Mouse (Mus musculus) left cerebral cortex, postnatal 36 days (tissue): ENCODE results near the gene Nfkb1. TPM values are rescaled to one million over a fixed set of nuclear protein-coding genes. Genes with fewer than 3 reads are reported as not detected.

Source experiments
- DNase-seq, 2 experiments: peaks; one replicate each; pipeline ENCODE4 v3.0.0; 2021 to 2022; ENCODE audit warnings: low spot score in 2 of 2, mixed read lengths in 1 of 2
- intact Hi-C: fragments of 180-260 bp; cut with DNase I; formaldehyde crosslinking; loops from one replicate; pipeline ENCODE4 v1.15.1; 2025
- total RNA-seq, 2 experiments: library from RNA; stranded (reverse); gene quantifications; 2 replicates each; pipeline ENCODE4 v1.2.3; 2021

Nfkb1 gene
- total RNA-seq, 2 experiments from 2014 or later, result 16.3 to 23.0 TPM

DNA sequence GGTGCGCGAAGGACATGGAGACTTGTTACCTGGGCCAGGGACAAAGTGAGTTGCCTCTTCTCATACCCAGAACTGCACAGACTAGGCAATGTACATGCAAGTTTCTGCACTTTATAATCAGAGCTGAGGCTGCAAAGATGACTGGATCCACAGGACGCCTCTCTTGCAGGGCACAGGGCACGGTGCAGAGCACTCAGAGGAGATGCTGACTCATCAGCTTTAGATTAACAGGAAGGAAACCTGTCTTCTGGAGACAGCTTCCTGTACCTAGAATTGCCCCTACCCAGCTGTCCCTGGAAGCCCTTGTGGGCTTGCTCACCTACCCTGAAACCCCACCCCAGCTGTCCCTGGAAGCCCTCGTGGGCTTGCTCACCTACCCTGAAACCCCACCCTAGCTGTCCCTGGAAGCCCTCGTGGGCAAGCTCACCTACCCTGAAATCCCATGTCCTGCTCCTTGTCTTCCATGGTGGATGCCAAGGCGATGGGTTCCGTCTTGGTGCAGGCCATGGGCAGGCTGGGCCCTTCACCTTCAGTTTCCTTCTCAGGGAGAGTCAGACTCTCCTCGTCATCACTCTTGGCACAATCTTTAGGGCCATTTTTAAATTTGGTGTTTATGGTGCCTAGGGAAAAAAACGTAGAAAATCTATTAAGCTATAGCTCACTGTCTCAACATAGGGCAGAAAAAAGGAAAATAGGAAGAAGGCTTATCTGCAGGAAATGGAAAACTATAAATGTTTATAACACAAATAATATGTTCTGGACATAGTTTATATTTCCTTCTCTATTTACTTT, 86.5 kb downstream of the Nfkb1 start:
- no peak for DNase-seq
- intact Hi-C loops, result no loop called here

DNA sequence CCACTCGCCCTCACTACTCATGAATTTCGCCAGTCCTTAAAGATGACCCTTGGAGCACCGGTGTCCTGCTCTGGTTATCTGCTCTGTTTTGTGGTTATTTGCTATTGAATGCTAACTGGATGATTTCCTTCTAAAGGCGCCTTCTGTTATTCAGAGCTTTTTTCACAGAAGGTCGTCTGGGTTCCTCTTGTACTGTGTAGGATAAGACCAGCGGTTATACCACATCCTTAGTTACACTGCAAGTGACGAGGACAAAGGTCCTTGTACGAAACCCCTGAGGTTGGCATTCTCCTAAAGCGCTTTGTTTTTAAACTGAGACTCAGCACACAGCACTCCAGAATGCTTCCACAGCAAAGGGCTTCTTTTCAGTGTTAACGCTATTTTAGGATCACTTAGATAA, 88.6 kb downstream of the Nfkb1 start:
- DNase-seq, result no peak
- intact Hi-C loops, result no loop called here

DNA sequence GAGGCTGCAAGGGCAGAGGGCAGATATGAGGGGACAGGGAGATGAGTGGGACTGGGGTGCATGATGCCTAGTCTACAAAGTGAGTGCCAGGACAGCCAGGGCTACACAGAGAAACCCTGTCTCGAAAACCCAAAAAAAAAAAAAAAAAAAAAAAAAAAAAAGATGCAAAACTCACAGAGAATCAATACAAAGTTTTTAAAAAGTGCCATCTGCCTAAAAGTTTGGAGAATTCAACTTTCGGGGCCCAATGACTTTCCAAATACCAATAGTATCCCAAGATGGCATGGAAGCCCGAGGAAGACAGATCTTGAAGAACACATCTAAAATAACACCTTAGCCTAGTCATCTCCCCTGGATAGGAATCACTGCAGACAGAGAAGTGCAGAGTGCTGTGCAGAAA, 93.0 kb downstream of the Nfkb1 start:
- intact Hi-C loops, result no loop called here
- no peak for DNase-seq

DNA sequence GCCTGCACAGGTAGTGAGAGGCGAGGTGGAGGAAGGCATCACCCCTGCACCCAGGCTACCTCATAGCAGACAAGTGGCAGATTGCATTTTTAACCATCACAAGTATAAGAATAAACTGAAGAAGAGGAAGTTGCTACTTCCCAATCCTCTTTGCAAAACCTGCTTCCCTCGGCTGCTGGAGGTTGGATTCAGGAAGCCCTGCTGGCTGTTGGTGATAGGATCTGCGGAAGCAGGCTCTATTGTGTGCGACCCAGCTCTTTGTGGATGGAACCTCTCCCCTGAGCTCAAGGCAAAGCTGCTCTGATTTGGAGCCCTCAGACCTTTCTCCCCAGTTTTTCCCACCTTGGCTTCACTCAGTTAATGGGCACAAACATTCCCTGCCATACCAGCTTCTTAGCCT, 94.3 kb downstream of the Nfkb1 start:
- no peak for DNase-seq
- intact Hi-C loops, result no loop called here

DNA sequence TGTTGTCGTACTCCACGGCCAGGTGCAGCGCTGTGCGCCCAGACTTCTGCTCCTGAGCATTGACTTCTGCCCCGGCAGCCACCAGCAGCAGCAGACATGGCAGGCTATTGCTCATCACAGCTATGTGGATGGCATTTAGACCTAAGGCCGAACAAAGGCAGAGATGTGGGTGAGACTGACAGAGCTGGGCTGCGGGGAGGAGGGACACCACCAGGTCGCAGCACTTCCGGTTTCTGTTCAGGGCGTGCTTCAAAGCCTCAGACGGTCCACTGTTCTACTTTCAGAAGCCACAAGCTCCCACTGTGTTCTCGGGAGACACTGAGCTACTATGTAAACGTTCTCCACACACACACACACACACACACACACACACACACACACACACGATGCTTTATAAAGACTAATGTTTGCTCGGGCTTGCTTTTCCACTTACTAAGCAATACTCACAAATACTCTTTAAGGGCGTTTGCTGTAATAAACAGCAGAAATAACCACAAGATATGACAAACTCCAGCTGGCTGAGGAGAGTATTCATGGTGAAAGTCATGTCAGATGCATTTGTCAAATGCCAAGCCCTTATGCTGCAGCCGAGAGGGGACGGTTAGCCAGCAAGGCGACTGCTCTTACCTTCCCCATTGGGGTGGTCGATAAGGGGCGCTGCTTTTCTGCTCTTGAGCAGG, 97.0 kb downstream of the Nfkb1 start:
- intact Hi-C loops, result no loop called here
- no peak for DNase-seq

DNA sequence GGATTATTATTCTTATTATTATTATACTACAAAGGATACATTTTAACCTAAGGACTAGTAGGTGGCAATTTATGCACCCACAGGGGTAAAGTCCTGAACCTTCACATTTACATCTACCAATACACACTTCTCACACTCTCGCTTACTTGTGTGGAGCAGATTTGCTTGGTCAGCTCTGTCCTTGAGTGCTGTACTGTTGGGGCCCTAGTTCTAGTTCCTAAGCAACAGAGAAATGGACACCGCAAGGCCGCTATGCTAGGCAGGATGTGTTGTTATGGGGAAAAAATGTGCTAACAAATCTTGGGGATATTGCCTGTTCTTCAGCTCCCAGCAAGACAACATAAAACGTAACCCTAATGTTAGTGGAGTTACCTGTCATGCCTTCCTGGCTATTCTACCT, 99.3 kb downstream of the Nfkb1 start:
- intact Hi-C loops, result no loop called here
- DNase-seq, result no peak

DNA sequence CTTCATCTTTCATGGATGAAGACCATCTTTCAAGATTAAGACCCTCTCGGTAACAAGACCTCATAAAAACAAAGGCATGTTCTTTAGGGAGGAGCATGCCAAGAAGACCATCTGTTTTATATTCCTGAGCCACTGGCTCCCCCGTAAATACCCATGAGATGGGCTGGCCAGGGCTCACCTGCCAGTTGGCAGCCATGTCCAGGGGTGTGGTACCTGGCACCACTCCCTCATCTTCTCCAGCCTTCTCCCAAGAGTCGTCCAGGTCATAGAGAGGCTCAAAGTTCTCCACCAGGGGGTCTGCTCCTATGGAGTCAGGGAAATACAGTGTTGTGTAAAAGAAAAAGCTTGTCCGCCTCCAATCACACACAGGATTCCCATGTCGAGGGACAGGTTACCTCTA, 100.0 kb downstream of the Nfkb1 start:
- no peak for DNase-seq
- intact Hi-C loops, result no loop called here

DNA sequence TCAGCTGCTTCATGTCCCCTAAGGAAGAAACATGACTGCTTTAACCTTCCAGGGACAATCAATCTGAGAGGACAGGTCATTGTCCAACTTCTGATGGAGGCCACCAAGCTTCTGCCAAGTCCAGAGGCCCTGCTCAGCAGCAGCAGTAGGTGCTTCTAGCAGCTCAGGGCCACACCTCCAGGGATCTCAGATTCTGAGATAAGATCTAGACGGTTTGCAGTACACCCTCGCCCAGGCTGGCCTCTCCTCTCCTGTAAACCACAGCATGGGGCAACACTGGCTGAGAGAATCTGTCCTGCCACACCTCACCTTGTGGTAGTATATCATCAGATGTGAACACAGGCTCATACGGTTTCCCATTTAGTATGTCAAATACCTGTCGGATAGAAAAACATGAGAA, 100.9 kb downstream of the Nfkb1 start:
- intact Hi-C loops, result no loop called here

DNA sequence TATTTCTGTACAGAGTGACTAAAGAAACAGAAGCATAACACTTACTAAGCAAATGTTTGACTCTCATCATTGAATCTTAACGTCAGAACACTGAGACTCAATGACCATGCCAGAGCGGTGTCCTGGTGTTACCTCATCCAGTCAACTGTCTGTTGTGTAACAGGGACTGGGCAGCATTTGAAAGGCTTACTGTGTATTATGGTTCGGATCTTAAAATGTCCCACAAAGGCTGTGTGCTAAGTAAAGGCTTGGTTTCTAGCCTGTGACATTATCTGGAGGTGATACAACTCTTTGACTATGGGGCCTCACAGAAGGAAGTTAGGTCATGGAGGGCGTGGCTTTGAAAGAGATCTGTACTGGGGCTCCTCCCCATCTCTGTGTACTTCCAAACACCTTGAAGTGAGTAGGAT, 104.9 kb downstream of the Nfkb1 start:
- DNase-seq, result peak in 1 of 2 experiments; percentile 28
- intact Hi-C loops, result no loop called here

More for the DNA sequence above, 100.9 kb downstream of the Nfkb1 start:
- no peak for DNase-seq

DNA sequence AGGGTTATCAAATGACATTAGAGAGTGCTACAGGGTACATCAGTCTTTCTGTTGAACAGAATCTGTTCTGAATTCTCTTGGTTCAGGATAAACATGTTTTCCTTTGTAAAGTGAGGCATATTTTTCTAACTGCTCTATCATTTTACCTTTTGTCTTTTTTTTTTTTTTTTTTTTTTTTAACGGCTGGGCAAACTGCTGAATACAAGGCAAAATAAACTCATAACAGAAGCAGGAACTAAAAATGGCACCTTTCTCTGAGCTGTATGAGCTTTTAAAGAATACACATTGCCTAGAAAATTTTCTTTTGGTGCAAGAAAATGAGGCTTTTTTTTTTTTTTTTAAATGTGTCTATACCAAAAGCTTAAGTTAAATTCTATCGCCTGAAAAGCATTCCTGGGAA, 105.3 kb downstream of the Nfkb1 start:
- no peak for DNase-seq
- intact Hi-C loops, result no loop called here

DNA sequence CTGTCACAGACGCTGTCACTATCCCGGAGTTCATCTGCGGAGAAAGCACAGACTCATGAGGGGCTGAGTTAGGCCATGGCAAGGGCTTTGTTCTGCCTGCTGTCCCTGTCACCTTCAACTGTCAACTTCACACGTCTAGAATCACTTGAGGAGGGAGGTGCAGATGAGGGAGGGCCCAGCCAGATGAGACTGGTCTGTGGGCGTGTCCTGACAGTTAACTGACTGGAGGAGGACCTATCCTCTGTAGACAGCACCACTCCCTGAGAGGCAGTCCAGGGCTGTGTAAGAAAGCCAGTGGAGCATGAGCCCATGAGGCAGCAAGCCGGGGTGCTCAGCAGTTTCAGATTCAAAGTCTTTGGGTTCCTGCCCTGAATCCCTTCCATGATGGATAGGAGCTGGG, 105.9 kb downstream of the Nfkb1 start:
- DNase-seq, result no peak
- intact Hi-C loops, result no loop called here

DNA sequence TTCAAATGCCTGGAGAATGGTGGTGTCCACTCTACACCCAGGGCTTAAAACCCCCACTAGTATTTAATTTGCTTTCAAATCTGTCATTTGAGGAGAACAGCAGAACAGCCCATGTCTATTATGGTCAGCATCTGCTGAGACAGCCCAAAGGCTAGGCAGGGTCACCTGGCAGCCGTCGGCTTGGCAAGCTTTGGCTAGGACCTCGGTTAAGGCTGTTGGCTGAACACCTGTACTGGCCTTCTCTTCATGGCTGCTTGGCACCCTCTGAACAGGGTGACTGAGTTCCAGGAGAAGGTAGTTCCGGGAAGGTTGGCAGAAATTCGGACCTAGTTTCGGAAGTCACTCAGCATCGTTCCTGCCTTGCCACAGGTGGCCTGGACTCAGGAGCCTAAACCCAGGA, 109.1 kb downstream of the Nfkb1 start:
- DNase-seq, result no peak
- intact Hi-C loops, result loop anchor here (5.0 kb wide), 1 partner anchor 180 kb away; no protein-coding TSS in a partner anchor

DNA sequence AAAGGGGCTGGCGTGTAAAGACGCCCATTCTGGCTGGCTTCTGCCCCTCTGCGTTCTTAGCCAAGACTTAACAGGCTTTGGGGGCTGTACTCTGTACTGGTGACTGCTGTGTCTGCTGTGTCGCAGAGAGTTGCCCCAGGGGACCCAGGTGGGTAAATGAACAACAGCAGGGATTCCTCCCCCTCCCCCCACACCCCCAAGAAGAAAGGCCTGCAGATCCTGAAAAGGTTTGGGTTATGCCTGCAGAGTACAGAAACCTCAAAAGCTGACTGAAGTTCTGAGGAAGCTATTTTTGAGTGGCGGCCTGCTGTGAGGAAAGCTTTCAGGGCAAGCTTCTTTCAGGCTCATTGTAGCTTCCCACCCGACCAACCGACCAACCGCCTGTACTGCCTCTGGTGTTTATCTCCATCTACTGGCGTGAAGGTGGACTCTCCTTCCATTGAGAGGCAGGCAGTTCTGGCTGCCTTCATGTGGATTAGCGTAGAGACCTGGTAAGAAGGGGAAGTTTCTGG, 109.7 kb downstream of the Nfkb1 start:
- no peak for DNase-seq
- intact Hi-C loops, result loop anchor here (5.0 kb wide), 1 partner anchor 179 kb away; no protein-coding TSS in a partner anchor

DNA sequence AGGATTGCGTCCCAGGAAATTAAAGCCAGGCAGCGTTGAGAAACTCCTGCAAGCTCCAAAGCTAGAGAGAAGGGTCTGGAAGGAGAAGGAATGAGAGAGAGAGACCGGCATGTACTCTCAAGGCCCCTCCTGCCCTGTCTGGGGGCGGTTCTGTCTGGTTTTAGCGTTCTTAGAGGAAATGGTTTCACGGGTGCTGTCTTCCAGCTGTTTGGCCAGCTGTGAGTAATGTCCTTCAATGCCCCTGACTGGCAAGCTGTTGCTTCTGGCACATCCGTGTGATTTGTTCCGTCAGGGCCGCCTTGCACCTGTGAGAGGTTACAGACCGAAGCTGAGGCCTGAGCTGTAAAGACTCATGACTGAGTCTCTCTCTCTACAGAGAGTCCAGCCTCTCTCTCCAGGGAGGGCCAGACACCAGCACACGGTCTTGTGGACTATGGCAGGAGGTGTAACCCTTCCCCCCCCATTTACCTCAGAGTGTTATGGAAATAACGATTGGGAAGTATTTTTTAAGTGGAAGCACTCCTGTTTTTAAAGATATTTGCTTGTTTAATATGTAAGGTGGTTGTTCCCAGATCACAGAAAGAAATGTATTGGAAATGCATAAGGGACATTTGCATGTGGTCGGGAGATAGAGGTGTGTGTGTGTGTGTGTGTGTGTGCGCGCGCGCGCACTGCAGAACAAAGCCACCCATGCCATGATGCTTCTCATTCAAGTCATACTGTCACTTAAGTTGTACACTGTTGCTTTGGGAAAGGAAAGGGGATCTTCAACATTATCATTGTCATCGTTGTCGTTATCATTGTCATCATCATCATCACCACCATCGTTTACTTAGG, 110.7 kb downstream of the Nfkb1 start:
- no peak for DNase-seq
- intact Hi-C loops, result loop anchor here (5.0 kb wide), 1 partner anchor 178 kb away; no protein-coding TSS in a partner anchor

DNA sequence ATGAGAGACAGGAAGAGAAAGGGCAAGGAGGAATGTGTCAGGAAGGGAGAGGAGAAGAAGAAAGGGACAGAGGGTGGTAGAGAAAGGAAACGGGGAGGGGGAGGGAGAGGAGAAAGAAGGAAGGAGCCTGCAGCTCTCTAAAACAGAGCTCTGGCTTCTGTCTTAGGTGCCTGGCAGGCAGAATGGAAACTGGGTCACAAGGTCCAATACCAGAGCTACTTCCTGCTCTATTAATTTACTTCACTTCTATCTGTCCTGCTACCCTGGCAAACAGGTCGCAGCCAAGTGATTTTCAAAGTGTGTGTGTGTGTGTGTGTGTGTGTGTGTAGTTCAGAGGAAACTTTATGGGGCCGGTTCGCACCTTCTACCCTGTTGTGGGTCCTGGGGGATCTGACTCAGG, 112.2 kb downstream of the Nfkb1 start:
- intact Hi-C loops, result no loop called here

DNA sequence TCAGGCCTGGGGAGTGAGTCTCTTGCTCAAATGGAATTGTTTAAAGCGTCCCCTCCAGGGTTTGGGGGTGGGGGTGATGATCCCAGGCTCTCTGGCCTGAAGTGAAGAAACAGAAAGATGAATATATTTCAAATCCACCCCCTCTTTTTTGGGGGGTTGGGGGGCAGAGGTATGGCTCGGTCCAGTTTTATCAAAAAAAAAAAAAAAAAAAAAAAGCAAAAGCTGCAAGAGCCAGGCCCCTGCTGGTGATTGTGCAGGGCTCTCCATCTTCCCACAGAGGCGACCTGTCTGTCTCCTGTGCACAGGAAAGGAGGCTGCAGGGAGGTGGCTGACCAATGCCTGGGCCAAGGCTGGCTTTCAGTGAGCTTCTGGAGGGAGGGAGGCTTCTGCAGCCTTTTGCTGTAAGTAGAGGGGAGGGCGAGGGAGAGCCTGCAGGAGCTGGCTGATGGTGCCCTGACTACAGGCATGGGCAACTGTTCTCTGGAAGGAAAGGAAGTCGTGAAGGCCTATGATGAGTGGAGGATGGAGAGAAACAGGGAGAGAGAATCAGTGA, 112.7 kb downstream of the Nfkb1 start:
- no peak for DNase-seq
- intact Hi-C loops, result no loop called here

More for the DNA sequence above, 112.2 kb downstream of the Nfkb1 start:
- DNase-seq, result no peak

DNA sequence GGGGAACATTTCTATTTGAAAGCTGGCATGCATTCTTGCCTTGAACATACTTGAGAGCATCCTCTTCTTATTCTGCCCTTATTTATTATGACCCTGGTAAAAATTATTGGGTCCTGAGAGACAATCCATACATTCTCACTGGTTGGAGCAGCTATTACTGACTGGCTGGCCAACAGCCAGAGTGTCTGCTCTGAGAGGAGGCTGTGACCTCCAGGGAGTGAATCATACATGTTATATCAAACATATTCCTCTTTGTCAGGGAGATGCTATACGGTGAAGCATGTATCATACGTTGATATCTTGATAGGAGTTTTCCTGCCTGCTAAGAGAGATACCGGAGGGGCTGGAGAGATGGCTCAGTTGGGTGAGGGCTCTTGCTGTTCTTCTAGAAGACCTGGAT, 116.2 kb downstream of the Nfkb1 start:
- intact Hi-C loops, result no loop called here
- DNase-seq, result no peak

DNA sequence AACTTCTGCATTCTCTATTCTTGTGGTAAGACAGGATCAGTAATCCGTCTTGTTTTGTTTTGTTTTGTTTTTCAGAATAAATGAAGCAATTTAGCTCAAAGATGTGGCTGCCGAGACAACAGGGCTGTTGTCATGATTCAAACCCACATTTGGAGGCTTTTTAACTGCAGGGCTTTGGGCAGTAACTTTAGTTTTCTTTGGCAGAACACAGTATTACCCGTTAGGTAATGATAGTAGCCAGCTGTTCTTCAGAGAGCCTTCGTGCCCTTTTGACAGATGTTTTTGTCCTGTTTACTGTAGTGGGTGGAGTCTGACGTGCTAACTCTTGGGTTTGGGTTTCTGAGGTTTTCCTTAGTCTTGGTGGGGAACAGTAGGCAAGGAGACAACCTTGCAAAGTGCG, 118.3 kb downstream of the Nfkb1 start:
- intact Hi-C loops, result no loop called here
- DNase-seq, result no peak

DNA sequence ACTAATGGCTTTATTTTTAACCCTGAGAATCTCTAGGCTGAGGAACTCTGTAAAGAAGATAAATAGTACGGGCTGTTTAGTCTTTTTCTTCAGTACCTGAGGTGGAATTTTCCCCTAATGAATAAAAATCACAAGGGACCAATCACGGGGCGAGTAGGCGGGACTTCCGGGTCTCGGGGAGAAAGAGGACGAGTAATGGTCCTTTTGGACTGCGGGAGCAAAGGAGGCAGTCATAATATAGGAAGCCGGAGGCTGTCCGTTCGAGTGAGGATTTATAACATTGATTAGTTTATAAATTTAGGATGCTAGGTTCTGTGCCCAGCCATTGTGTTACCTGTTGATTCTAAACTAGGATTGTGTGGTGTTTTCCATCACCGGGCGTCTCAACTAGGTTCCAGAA, 119.8 kb downstream of the Nfkb1 start:
- intact Hi-C loops, result no loop called here
- no peak for DNase-seq

DNA sequence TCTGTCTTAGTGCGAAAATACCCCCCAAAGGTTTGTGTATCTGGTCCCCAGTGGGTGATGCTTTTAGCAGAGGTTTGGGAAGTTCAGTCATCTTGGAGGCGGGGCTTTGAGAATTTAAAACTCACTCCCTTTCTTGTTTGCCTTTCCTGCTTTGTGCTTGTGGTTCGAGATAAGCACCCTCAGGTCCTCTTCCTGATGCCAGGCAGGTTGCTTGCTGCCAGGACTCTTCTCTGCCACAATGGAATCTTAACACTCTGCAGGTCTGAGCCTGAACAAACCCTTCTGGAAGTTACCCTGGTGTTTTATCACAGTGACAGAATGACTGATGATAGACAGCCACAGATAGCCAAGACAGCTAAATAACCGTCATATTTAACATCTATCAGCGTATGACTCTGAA, 122.7 kb downstream of the Nfkb1 start:
- no peak for DNase-seq
- intact Hi-C loops, result no loop called here
